Mouse (Mus musculus) olfactory bulb, adult 2 months (tissue): ENCODE measurements around the gene Cabp7.

ENCODE experiments used
- CTCF ChIP-seq: fragments of 200-500 bp; IDR thresholded peaks from 2 replicates; pipeline ENCODE4 v1.5.1; 2012; ENCODE audit warnings: low read depth, mild to moderate bottlenecking, low read length, moderate library complexity; ENCODE audit not compliant: insufficient read depth
- POLR2A ChIP-seq: fragments of 200-500 bp; IDR thresholded peaks from 2 replicates; pipeline ENCODE4 v1.6.1; 2012; ENCODE audit warnings: mild to moderate bottlenecking, low read depth, low read length, moderate library complexity; ENCODE audit not compliant: insufficient read depth

DNA sequence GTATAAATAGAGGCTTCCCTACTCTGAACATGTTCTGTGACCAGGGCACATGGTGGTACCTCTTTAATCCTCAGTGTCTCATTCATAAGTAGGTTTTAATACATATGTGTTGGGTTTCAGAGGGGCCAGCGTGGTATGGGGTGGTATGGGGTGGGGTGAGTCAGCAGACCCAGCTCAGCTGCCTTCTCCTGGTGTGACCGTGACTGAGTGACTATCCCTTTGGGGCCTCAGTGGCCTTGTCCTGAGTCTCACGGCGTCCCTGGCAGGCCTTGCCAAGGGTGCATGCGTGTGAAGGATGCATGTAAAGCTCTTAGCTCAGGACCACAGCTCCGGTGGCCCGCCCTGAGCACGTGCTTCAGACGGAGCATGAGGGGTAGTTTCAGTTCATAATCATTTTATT is 26.6 kb downstream of the Cabp7 start:
- TF ChIP-seq CTCF, result no peak
- TF ChIP-seq POLR2A, result no peak
